Comparison of ENCODE assay signal across 8 mouse cellular contexts in genomic region chr16:50688818-50689506, GRCm38 (mm10).
DNase-seq lines count a peak whose midpoint lies in the region; ATAC-seq and TF ChIP-seq lines count a peak whose summit lies in the region.

No protein-coding gene starts in this region.

- no peak for TF ChIP-seq EP300 in stomach, postnatal 0 days (optimal IDR thresholded peaks at IDR 0.05)

- peak overlapping the region; percentile 53 for H3K4me3 ChIP-seq in heart, embryonic 13.5 days
- peak overlapping the region; percentile 55 for H3K4me3 ChIP-seq in testis, adult 2 months (ENCODE audit: control insufficient read depth, low read depth, low read length)
- peak overlapping the region; percentile 22; the same call in 1 of the 2 replicates for H3K4me3 ChIP-seq in stomach, postnatal 0 days (ENCODE audit: low read depth, low read length)

- no peak for TF ChIP-seq CTCF in testis, adult 2 months (IDR thresholded peaks at IDR 0.05; ENCODE audit: control insufficient read depth, insufficient read depth, insufficient replicate concordance, low read depth, low read length)
- peak; percentile 66 for TF ChIP-seq CTCF in stomach, postnatal 0 days (IDR thresholded peaks at IDR 0.05; ENCODE audit: low read depth)

- no peak for ATAC-seq in heart, embryonic 13.5 days (ENCODE audit: extremely low read depth, insufficient number of reproducible peaks, low FRiP score, low TSS enrichment)
- ATAC-seq in inflammation-experienced regulatory T-cells, adult 6 months: peak; percentile 54
- ATAC-seq in stomach, postnatal 0 days (ENCODE audit: low FRiP score, low TSS enrichment): no peak

- H3K9me3 ChIP-seq in heart, embryonic 13.5 days: no peaks in the 10 kb centered on the region
- H3K9me3 ChIP-seq in stomach, postnatal 0 days (ENCODE audit: control insufficient read depth, low read length): no peaks in the 10 kb centered on the region

- H3K27me3 ChIP-seq in heart, embryonic 13.5 days (replicated peaks): no peaks in the 10 kb centered on the region
- no peaks in the 10 kb centered on the region for H3K27me3 ChIP-seq in testis, adult 2 months (ENCODE audit: control insufficient read depth, insufficient read depth, low read length)
- H3K27me3 ChIP-seq in stomach, postnatal 0 days (ENCODE audit: control insufficient read depth, insufficient read depth, low read length): no peaks in the 10 kb centered on the region

- intact Hi-C loops in heart, postnatal 14 days (cut with DNase I): no loop called here

- H3K4me1 ChIP-seq in heart, embryonic 13.5 days: peaks cover 5% of the 10 kb centered on the region; the same call in 1 of the 2 replicates
- no peaks in the 10 kb centered on the region for H3K4me1 ChIP-seq in testis, adult 2 months (ENCODE audit: control insufficient read depth, insufficient read depth, low read length)
- H3K4me1 ChIP-seq in stomach, postnatal 0 days (replicated peaks; ENCODE audit: control insufficient read depth, insufficient read depth): no peaks in the 10 kb centered on the region

- no peak for TF ChIP-seq POLR2A in testis, adult 2 months (IDR thresholded peaks at IDR 0.05; ENCODE audit: control insufficient read depth, low read depth, low read length)

- peak overlapping the region; percentile 70 for H3K4me2 ChIP-seq in heart, embryonic 13.5 days
- H3K4me2 ChIP-seq in stomach, postnatal 0 days (replicated peaks; ENCODE audit: low read depth): peak overlapping the region; percentile 29; the same call in 1 of the 2 replicates

- H3K27ac ChIP-seq in heart, embryonic 13.5 days (replicated peaks): no peak overlapping the region
- H3K27ac ChIP-seq in testis, adult 2 months (ENCODE audit: control insufficient read depth, insufficient read depth, low read depth, low read length): no peak overlapping the region
- H3K27ac ChIP-seq in stomach, postnatal 0 days (replicated peaks): no peak overlapping the region

- peak overlapping the region; percentile 76 for H3K9ac ChIP-seq in heart, embryonic 13.5 days
- no peak overlapping the region for H3K9ac ChIP-seq in stomach, postnatal 0 days (ENCODE audit: low read length)

- no peaks in the 10 kb centered on the region for H3K36me3 ChIP-seq in heart, embryonic 13.5 days
- no peaks in the 10 kb centered on the region for H3K36me3 ChIP-seq in testis, adult 2 months (ENCODE audit: control insufficient read depth, insufficient read depth, low read length)
- H3K36me3 ChIP-seq in stomach, postnatal 0 days (ENCODE audit: control insufficient read depth, insufficient read depth, low read length): no peaks in the 10 kb centered on the region

- WGBS in heart, embryonic 13.5 days: 41% methylated on average over 11 of the region's 11 CpGs
- 54% methylated on average over 11 of the region's 11 CpGs for WGBS in stomach, postnatal 0 days

- DNase-seq in heart, postnatal 14 days: no peak
- no peak for DNase-seq in testis, postnatal 14 days (ENCODE audit: low spot score)
- no peak for DNase-seq in stomach, postnatal 0 days (ENCODE audit: low spot score)
- DNase-seq in right cerebral cortex, postnatal 4 days: no peak
- DNase-seq in thymus, postnatal 25 days: no peak
